Mouse (Mus musculus) forebrain, embryonic 16.5 days (tissue): Measurements from ENCODE around the gene Bmpr2. TPM values are rescaled to one million over a fixed set of nuclear protein-coding genes. Genes with fewer than 3 reads are reported as not detected.

ENCODE experiments used
- ATAC-seq: fragments of 200-750 bp; cut with Nextera tagmentation; 2 replicates; pipeline ENCODE4 v1.8.0; 2017; ENCODE audit warnings: mild to moderate bottlenecking, moderate library complexity
- H3K27ac ChIP-seq: fragments of 300-500 bp; sonication (generic); 2 replicates; pipeline ENCODE4 v1.5.1; 2014; ENCODE audit warnings: low read length, control low read depth
- H3K27me3 ChIP-seq: fragments of 300-500 bp; sonication (generic); replicated peaks from 2 replicates; pipeline ENCODE4 v1.6.1; 2014; ENCODE audit warnings: low read length; ENCODE audit not compliant: control insufficient read depth, insufficient read depth
- H3K36me3 ChIP-seq: fragments of 300-500 bp; sonication (generic); 2 replicates; pipeline ENCODE4 v1.6.1; 2014; ENCODE audit not compliant: control insufficient read depth, insufficient read depth
- H3K4me1 ChIP-seq: fragments of 300-500 bp; sonication (generic); replicated peaks from 2 replicates; pipeline ENCODE4 v1.6.1; 2014; ENCODE audit warnings: low read length; ENCODE audit not compliant: control insufficient read depth, insufficient read depth
- H3K4me2 ChIP-seq: fragments of 300-500 bp; sonication (generic); 2 replicates; pipeline ENCODE4 v1.6.1; 2014; ENCODE audit warnings: mild to moderate bottlenecking, low read length, control low read depth
- H3K4me3 ChIP-seq: fragments of 300-500 bp; sonication (generic); replicated peaks from 2 replicates; pipeline ENCODE4 v1.5.1; 2014; ENCODE audit warnings: mild to moderate bottlenecking, low read length, control low read depth
- H3K9ac ChIP-seq: fragments of 300-500 bp; sonication (generic); replicated peaks from 2 replicates; pipeline ENCODE4 v1.6.1; 2014; ENCODE audit warnings: low read depth, low read length, control low read depth
- H3K9me3 ChIP-seq: fragments of 300-500 bp; sonication (generic); 2 replicates; pipeline ENCODE4 v1.6.1; 2016; ENCODE audit warnings: low read length; ENCODE audit not compliant: control insufficient read depth
- WGBS: fragments of 180-500 bp; shearing (Covaris S2); extraction: QIAGEN DNeasy Blood & Tissue Kit; methylation state at CpG from one replicate; pipeline ENCODE4 v1.1.7; 2014; 5-methylcytosine and 5-hydroxymethylcytosine counted together
- polyA plus RNA-seq: library from polyadenylated mRNA; unstranded; fragments of >200 nt; fragmentation: Nextera tagmentation; extraction: Ambion mirVana; gene quantifications from 2 replicates; pipeline ENCODE4 v1.2.1, GENCODE M21; 2015

Bmpr2 gene
- polyA plus RNA-seq, 1 experiment from 2014 or later, result 13.5 TPM

DNA sequence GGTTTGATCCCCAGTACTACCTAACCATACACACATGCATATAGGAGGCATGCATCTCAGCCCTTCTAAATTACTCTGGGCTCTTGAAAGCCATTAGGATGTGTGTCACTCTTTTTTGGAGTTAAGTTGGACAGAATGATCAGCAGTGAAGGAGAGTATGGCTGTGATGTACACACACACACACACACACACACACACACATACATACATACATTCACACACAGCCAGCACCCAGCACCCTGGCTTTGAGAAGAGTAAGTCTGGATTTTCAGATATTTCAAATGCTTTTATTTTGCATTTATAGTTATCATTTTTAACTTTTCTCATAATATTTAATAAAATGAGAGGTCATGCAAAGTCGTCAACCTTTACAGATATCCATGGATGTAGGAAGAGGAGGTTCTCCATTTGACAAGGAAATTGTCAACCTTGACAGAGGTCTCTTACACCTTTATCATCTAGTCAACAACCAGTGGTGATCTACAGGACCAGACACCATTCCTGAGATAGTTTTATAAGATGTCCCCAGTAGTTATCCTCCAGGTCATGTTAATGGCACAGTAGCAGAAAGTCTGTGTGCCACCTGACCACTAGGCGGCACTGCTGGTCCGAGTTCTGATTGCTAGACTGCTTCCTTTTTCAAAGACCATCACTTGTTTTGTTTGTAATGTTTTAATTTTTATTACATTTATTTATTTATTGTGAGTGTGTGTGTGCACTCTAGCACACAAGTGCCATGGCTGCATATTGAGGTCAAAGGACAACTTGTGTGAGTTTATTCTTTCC, 120.3 kb downstream of the Bmpr2 start:
- Histone ChIP-seq H3K4me2 (no peak overlapping the region), H3K27me3 (no peaks in the 10 kb centered on the region), H3K4me1 (peaks cover 12% of the 10 kb centered on the region), H3K4me3 (no peak overlapping the region), H3K36me3 (peaks cover 4% of the 10 kb centered on the region; the same call in 1 of the 2 replicates), H3K9me3 (no peaks in the 10 kb centered on the region), H3K27ac (no peak overlapping the region), H3K9ac (no peak overlapping the region)
- 31% methylated on average over 3 of the region's 3 CpGs for WGBS
- peak; percentile 59 for ATAC-seq

DNA sequence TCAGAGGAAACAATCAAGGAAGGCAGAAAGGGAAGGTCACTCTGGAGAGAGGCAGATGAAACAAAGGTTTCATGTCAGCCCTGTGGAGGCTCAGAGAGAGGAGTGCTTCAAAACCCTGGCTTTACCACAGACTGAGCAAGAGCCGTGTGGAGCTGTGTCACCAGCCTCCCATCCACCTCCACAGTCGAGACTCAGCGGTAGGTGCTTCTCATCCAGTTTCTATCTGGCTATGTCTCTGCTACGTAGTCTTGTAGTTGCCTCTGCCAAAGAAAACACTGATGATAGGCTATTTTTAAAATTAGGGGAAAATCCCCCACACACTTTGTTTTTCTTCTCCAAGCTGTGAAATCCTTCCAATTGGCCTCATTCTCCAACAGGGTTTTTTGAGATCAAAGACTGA, 123.7 kb downstream of the Bmpr2 start:
- no peak overlapping the region; the same call in 1 of the 2 replicates for H3K27ac ChIP-seq
- ATAC-seq, result peak; percentile 51; the same call in 1 of the 2 replicates

DNA sequence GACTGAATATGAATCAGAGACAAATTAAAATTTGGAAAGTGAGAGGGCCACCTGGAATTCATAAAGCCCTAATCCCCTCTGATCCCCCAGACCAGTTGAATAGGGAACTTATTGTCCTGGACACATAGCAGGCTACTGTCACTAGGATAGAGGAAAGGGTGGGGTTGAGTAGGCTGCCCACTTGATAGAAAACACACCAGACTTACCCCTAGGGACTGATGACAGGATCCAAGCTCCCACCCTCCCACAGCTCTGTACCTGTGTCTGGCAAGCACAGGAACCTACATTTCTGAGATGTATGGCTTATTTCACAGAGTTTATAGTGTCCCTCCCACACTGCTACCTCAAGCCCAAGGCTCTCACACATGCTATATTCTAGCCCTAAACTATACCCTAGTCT, 124.8 kb downstream of the Bmpr2 start:
- Histone ChIP-seq H3K4me3 (no peak overlapping the region), H3K9me3 (no peaks in the 10 kb centered on the region), H3K27me3 (no peaks in the 10 kb centered on the region), H3K36me3 (no peaks in the 10 kb centered on the region), H3K4me1 (peaks cover 12% of the 10 kb centered on the region), H3K27ac (no peak overlapping the region), H3K9ac (no peak overlapping the region), H3K4me2 (no peak overlapping the region)
- ATAC-seq, result no peak

More for the DNA sequence above, 123.7 kb downstream of the Bmpr2 start:
- Histone ChIP-seq H3K4me2 (no peak overlapping the region), H3K9ac (no peak overlapping the region), H3K9me3 (no peaks in the 10 kb centered on the region), H3K36me3 (no peaks in the 10 kb centered on the region), H3K4me1 (peaks cover 12% of the 10 kb centered on the region), H3K27me3 (no peaks in the 10 kb centered on the region), H3K4me3 (no peak overlapping the region)
- 17% methylated on average over 4 of the region's 4 CpGs for WGBS

DNA sequence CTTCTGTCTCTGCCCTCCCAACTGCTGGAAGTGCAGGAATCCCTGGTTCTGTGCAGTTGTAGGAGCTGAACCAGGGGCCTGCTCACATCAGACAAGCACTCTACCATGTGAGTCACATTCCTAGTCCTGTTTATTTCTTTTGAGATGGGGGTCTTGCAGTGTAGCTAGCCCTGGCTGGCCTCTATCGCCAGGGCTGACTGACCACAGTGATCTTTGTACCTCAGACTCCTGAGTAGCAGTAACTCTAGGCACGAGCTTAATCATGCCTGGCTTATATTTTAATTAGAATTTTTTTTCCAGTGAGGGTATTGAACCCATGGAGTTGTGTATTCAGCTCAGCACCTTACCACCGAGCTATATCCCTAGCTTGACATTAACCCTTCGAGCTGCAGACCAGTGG, 128.0 kb downstream of the Bmpr2 start:
- Histone ChIP-seq H3K27me3 (no peaks in the 10 kb centered on the region), H3K4me2 (no peak overlapping the region), H3K9me3 (no peaks in the 10 kb centered on the region), H3K4me3 (no peak overlapping the region), H3K9ac (no peak overlapping the region), H3K4me1 (peaks cover 12% of the 10 kb centered on the region), H3K36me3 (no peaks in the 10 kb centered on the region), H3K27ac (no peak overlapping the region)
- ATAC-seq, result no peak
- WGBS, result 77% methylated on average over 4 of the region's 4 CpGs

DNA sequence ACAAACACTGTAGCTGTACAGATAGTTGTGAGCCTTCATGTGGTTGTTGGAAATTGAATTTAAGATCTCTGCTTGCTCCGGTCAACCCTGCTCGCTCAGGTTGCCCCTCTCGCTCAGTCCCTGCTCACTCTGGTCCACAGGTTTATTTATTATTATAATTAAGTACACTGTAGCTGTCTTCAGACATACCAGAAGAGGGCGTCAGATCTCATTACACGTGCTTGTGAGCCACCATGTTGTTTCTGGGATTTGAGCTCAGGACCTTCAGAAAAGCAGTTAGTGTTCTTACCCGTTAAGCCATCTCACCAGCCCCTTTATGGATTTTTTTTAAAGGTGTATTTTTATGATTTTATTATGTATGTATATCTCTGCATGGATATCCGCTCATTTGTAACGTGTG, 129.6 kb downstream of the Bmpr2 start:
- Histone ChIP-seq H3K27ac (no peak overlapping the region), H3K4me2 (no peak overlapping the region), H3K9ac (no peak overlapping the region), H3K9me3 (no peaks in the 10 kb centered on the region), H3K27me3 (no peaks in the 10 kb centered on the region), H3K4me1 (no peaks in the 10 kb centered on the region), H3K36me3 (no peaks in the 10 kb centered on the region), H3K4me3 (no peak overlapping the region)
- WGBS, result 84% methylated on average over 8 of the region's 8 CpGs
- ATAC-seq, result no peak

DNA sequence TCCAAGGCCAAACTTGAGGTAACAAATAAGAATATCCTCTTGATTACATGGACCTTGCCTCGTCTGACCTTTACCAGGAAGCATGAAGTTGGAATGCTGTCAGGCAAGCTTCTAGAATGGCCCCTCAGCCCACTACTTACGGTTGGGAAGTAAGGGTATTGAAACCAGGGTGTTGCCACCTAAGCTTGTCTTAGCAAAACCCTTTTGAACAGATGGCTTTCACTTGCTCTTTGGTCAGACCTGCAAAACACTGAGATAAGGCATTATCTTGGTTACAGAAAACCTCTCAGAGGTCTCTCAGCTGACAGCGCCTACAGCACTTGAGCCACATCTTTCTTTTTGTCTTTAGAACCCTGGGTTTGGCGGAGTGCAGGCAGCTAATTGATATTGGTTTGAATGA, 130.8 kb downstream of the Bmpr2 start:
- no peaks in the 10 kb centered on the region for H3K4me1 ChIP-seq
- H3K27ac ChIP-seq, result no peak overlapping the region
- ATAC-seq, result no peak
- no peak overlapping the region for H3K9ac ChIP-seq
- H3K4me3 ChIP-seq, result no peak overlapping the region
- H3K9me3 ChIP-seq, result no peaks in the 10 kb centered on the region
- H3K27me3 ChIP-seq, result no peaks in the 10 kb centered on the region
- no peak overlapping the region for H3K4me2 ChIP-seq
- 93% methylated on average over 4 of the region's 4 CpGs for WGBS
- H3K36me3 ChIP-seq, result no peaks in the 10 kb centered on the region

DNA sequence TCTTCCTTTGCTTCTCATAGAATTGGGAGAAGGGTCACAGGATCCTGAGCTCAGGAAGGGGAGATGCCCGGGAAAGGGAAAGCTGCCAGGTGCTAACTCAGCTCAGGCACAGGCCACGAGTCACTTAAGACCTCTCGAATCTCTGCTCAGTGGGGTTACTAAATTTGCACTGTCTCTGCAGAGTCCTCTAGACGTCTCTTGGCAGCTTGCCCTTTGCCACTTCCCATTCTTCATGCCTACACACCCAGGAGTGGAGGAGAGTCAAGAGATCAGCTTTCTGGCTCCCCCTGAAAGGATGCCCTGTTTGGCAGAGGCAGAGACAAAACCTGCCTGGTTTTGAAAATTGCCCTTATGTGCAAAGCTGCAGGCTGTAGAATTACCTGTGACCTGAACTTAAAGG, 132.3 kb downstream of the Bmpr2 start:
- Histone ChIP-seq H3K9ac (no peak overlapping the region), H3K4me3 (no peak overlapping the region), H3K4me2 (no peak overlapping the region), H3K36me3 (no peaks in the 10 kb centered on the region), H3K27ac (no peak overlapping the region), H3K4me1 (no peaks in the 10 kb centered on the region), H3K27me3 (no peaks in the 10 kb centered on the region), H3K9me3 (no peaks in the 10 kb centered on the region)
- 41% methylated on average over 4 of the region's 4 CpGs for WGBS
- no peak for ATAC-seq

DNA sequence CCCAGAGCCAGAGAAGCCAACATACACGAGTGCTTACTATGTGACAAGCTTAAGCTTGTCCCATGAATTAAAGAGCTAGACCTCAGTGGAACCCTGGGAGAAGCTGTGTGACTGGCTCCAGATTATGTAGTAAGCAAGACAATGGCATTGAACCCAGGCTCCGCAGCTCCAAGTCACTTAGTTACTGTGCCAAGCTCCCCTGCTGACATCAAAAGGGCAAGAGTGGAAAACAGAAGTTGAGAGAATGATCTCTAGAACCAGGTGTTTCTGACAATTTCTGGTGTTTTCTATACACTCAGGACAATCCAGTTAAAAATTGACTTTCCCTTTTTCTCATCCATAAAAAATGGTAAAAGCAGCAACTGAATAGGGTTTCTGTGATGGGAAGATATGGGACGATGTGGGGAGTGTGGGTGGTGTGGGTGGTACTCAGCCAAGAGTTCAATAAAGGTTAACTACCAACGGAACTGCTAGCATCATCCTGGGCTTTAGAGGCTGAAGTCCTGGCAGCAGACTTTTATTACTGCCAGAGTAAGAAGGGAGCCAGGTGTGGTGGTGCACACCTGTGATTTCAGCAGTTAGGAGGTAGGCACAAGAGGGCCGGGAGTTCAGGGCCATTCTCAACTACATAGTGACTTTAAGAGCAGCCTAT, 134.1 kb downstream of the Bmpr2 start:
- no peak overlapping the region for H3K4me2 ChIP-seq
- no peak overlapping the region for H3K9ac ChIP-seq
- no peaks in the 10 kb centered on the region for H3K36me3 ChIP-seq
- H3K27me3 ChIP-seq, result no peaks in the 10 kb centered on the region
- no peaks in the 10 kb centered on the region for H3K4me1 ChIP-seq
- H3K27ac ChIP-seq, result no peak overlapping the region
- ATAC-seq, result no peak
- no peaks in the 10 kb centered on the region for H3K9me3 ChIP-seq
- WGBS, result 64% methylated on average over 5 of the region's 5 CpGs
- H3K4me3 ChIP-seq, result no peak overlapping the region

DNA sequence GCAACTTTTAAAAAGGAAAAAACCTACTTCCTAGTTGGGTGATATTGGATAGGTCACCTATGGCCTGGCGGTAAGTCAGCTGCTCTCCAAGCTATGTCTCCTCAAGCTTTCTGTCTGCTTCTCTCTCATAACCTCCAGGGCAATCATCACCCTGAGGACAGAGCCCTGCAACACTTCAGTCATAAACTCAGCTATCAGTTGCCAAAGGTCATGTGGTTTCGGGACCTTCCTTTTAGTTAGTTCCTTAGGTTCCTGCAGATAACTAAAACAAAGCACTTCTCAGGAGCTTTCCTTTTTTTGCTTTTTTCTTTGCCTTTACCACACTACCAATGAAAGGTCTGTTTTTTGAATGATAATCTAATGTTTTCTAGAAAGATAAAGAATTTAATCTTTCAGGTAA, 136.5 kb downstream of the Bmpr2 start:
- H3K27ac ChIP-seq, result no peak overlapping the region

More for the DNA sequence above, 136.5 kb downstream of the Bmpr2 start:
- no peak overlapping the region for H3K4me3 ChIP-seq
- H3K27me3 ChIP-seq, result no peaks in the 10 kb centered on the region
- H3K4me2 ChIP-seq, result no peak overlapping the region
- 89% methylated on average over 2 of the region's 2 CpGs for WGBS
- H3K36me3 ChIP-seq, result no peaks in the 10 kb centered on the region
- ATAC-seq, result no peak
- H3K9me3 ChIP-seq, result no peaks in the 10 kb centered on the region
- no peaks in the 10 kb centered on the region for H3K4me1 ChIP-seq
- H3K9ac ChIP-seq, result no peak overlapping the region
